Comparison of ENCODE assay signal across 14 mouse cellular contexts in genomic region chr4:133292405-133292804, GRCm38 (mm10). TPM values are rescaled to one million over a fixed set of nuclear protein-coding genes. Genes with fewer than 3 reads are reported as not detected.
DNase-seq lines count a peak whose midpoint lies in the region; ATAC-seq lines count a peak whose summit lies in the region.
"Had no signal": no experiment of that assay in that cellular context is flagged by ENCODE, and none has a peak within 500 bp of the region (broad histone marks: within the 10 kb centered on the region; RNA-seq: fewer than 3 reads in every experiment).

No protein-coding gene starts in this region.

- WGBS in hindbrain, embryonic 12.5 days: 43% methylated on average over 4 of the region's 4 CpGs
- WGBS in hindbrain, embryonic 11.5 days: 30% methylated on average over 4 of the region's 4 CpGs
- WGBS in limb, embryonic 10.5 days: 65% methylated on average over 4 of the region's 4 CpGs
- WGBS in neural tube, embryonic 13.5 days: 44% methylated on average over 4 of the region's 4 CpGs

- ATAC-seq in hindbrain, embryonic 12.5 days (ENCODE audit: low FRiP score): 0 out of 2 replicates have a peak, but pooled peaks have one; percentile 47
- no peak for ATAC-seq in hindbrain, embryonic 11.5 days (ENCODE audit: low FRiP score)
- no peak for ATAC-seq in neural tube, embryonic 13.5 days (ENCODE audit: low read depth)
- ATAC-seq: CD4-positive, CD25-positive, alpha-beta regulatory T cell, adult 4 months; intestine, postnatal 0 days had no signal

- H3K9ac ChIP-seq in hindbrain, embryonic 12.5 days: peak overlapping the region; percentile 23; the same call in 1 of the 2 replicates
- no peak overlapping the region; the same call in 1 of the 2 replicates for H3K9ac ChIP-seq in hindbrain, embryonic 11.5 days (ENCODE audit: low read depth, low read length)
- no peak overlapping the region for H3K9ac ChIP-seq in neural tube, embryonic 13.5 days

- no peaks in the 10 kb centered on the region for H3K9me3 ChIP-seq in hindbrain, embryonic 12.5 days (replicated peaks)
- H3K9me3 ChIP-seq in hindbrain, embryonic 11.5 days (ENCODE audit: control insufficient read depth, low read length): no peaks in the 10 kb centered on the region
- no peaks in the 10 kb centered on the region for H3K9me3 ChIP-seq in limb, embryonic 10.5 days (replicated peaks)
- H3K9me3 ChIP-seq in neural tube, embryonic 13.5 days: no peaks in the 10 kb centered on the region
- H3K9me3 ChIP-seq: embryonic facial prominence, embryonic 13.5 days; megakaryocyte, embryonic 14.5 days had no signal

- H3K27ac ChIP-seq in hindbrain, embryonic 12.5 days: peak overlapping the region; percentile 52; the same call in 1 of the 2 replicates
- H3K27ac ChIP-seq in hindbrain, embryonic 11.5 days (ENCODE audit: low read depth, low read length): no peak overlapping the region
- H3K27ac ChIP-seq in limb, embryonic 10.5 days: peak overlapping the region; percentile 81
- peak overlapping the region; percentile 49 for H3K27ac ChIP-seq in neural tube, embryonic 13.5 days (replicated peaks)
- H3K27ac ChIP-seq: embryonic facial prominence, embryonic 13.5 days had no signal

- H3K36me3 ChIP-seq in hindbrain, embryonic 12.5 days: peaks cover 18% of the 10 kb centered on the region
- H3K36me3 ChIP-seq in hindbrain, embryonic 11.5 days (ENCODE audit: control insufficient read depth, insufficient read depth, low read length): no peaks in the 10 kb centered on the region
- peaks cover 26% of the 10 kb centered on the region for H3K36me3 ChIP-seq in limb, embryonic 10.5 days
- H3K36me3 ChIP-seq in neural tube, embryonic 13.5 days: peaks cover 27% of the 10 kb centered on the region

- no peaks in the 10 kb centered on the region; the same call in 1 of the 2 replicates for H3K27me3 ChIP-seq in hindbrain, embryonic 12.5 days
- no peaks in the 10 kb centered on the region for H3K27me3 ChIP-seq in hindbrain, embryonic 11.5 days (ENCODE audit: control insufficient read depth, insufficient read depth, low read length)
- peaks cover 25% of the 10 kb centered on the region for H3K27me3 ChIP-seq in limb, embryonic 10.5 days (ENCODE audit: low read depth, poor library complexity, severe bottlenecking)
- H3K27me3 ChIP-seq in neural tube, embryonic 13.5 days: 0 out of 2 replicates have a peak, but pooled peaks cover 5% of the 10 kb centered on the region
- H3K27me3 ChIP-seq: embryonic facial prominence, embryonic 13.5 days had no signal

- no peak overlapping the region for H3K4me2 ChIP-seq in hindbrain, embryonic 12.5 days (replicated peaks)
- H3K4me2 ChIP-seq in hindbrain, embryonic 11.5 days (replicated peaks; ENCODE audit: low read depth, low read length): no peak overlapping the region
- H3K4me2 ChIP-seq in neural tube, embryonic 13.5 days: no peak overlapping the region
- H3K4me2 ChIP-seq: embryonic facial prominence, embryonic 13.5 days had no signal

- H3K4me1 ChIP-seq in hindbrain, embryonic 12.5 days: peaks cover 27% of the 10 kb centered on the region
- peaks cover 15% of the 10 kb centered on the region for H3K4me1 ChIP-seq in hindbrain, embryonic 11.5 days (replicated peaks; ENCODE audit: control insufficient read depth, insufficient read depth, low read length)
- H3K4me1 ChIP-seq in limb, embryonic 10.5 days: peaks cover 26% of the 10 kb centered on the region
- H3K4me1 ChIP-seq in neural tube, embryonic 13.5 days (replicated peaks): peaks cover 24% of the 10 kb centered on the region

- DNase-seq in hindbrain, embryonic 11.5 days (ENCODE audit: low spot score): no peak
- peak; percentile 45 for DNase-seq in retina, embryonic 14.5 days (ENCODE audit: low spot score)
- no peak for DNase-seq in retina, postnatal 1 day
- DNase-seq in limb, embryonic 10.5 days (ENCODE audit: low spot score): no peak
- DNase-seq in left cerebral cortex, adult 11 months (ENCODE audit: low spot score): no peak
- no peak for DNase-seq in spleen, postnatal 36 days (ENCODE audit: low spot score in 2 of 2)
- DNase-seq: cerebellum, adult 18-20 months; lung, adult 18-20 months had no signal

- no peak overlapping the region for H3K4me3 ChIP-seq in hindbrain, embryonic 12.5 days
- H3K4me3 ChIP-seq in hindbrain, embryonic 11.5 days (ENCODE audit: low read depth, low read length): no peak overlapping the region
- H3K4me3 ChIP-seq in limb, embryonic 10.5 days: no peak overlapping the region; the same call in 1 of the 2 replicates
- H3K4me3 ChIP-seq in neural tube, embryonic 13.5 days: no peak overlapping the region
- H3K4me3 ChIP-seq: embryonic facial prominence, embryonic 13.5 days; megakaryocyte, embryonic 14.5 days had no signal

RNA-seq across cellular contexts. Expression of gene Tmem222, which starts 14.8 kb away (rescaled TPM):
- 75.7 and 77.7 TPM in 2 replicates for polyA plus RNA-seq in hindbrain, embryonic 12.5 days (2016; fragmentation: Nextera tagmentation; extraction: Ambion mirVana)
- polyA plus RNA-seq in hindbrain, embryonic 11.5 days (2014; fragmentation: Nextera tagmentation; extraction: Ambion mirVana): 80.7 and 82.8 TPM in 2 replicates
- polyA plus RNA-seq in limb, embryonic 10.5 days (2016; fragmentation: Nextera tagmentation; extraction: Ambion mirVana): 93.7 and 98.5 TPM in 2 replicates
- 98.0 and 104 TPM in 2 replicates for polyA plus RNA-seq in neural tube, embryonic 13.5 days (2015; fragmentation: Nextera tagmentation; extraction: Ambion mirVana)

RNA-seq across cellular contexts. Expression of gene Sytl1, which starts 29.5 kb away (rescaled TPM):
- polyA plus RNA-seq in hindbrain, embryonic 12.5 days (2016; fragmentation: Nextera tagmentation; extraction: Ambion mirVana): 0.67 and 1.2 TPM in 2 replicates
- polyA plus RNA-seq in hindbrain, embryonic 11.5 days (2014; fragmentation: Nextera tagmentation; extraction: Ambion mirVana): 0.59 and 1.2 TPM in 2 replicates
- polyA plus RNA-seq in limb, embryonic 10.5 days (2016; fragmentation: Nextera tagmentation; extraction: Ambion mirVana): 2.0 and 2.5 TPM in 2 replicates
- 0.25 and 0.28 TPM in 2 replicates for polyA plus RNA-seq in neural tube, embryonic 13.5 days (2015; fragmentation: Nextera tagmentation; extraction: Ambion mirVana)

RNA-seq across cellular contexts. Expression of gene Map3k6, which starts 51.8 kb away (rescaled TPM):
- 1.9 and 2.3 TPM in 2 replicates for polyA plus RNA-seq in hindbrain, embryonic 12.5 days (2016; fragmentation: Nextera tagmentation; extraction: Ambion mirVana)
- polyA plus RNA-seq in hindbrain, embryonic 11.5 days (2014; fragmentation: Nextera tagmentation; extraction: Ambion mirVana): 2.7 and 3.0 TPM in 2 replicates
- 0.84 and 1.7 TPM in 2 replicates for polyA plus RNA-seq in limb, embryonic 10.5 days (2016; fragmentation: Nextera tagmentation; extraction: Ambion mirVana)
- 1.9 and 2.7 TPM in 2 replicates for polyA plus RNA-seq in neural tube, embryonic 13.5 days (2015; fragmentation: Nextera tagmentation; extraction: Ambion mirVana)
